Mouse (Mus musculus) olfactory bulb, adult 2 months (tissue): Measurements from ENCODE around the gene Gm11627. TPM values are rescaled to one million over a fixed set of nuclear protein-coding genes. Genes with fewer than 3 reads are reported as not detected.
"Not testable (repeated sequence)": the region's sequence is repeated elsewhere in the genome, so short reads cannot be mapped to it uniquely, and the experiment has no call there.

ENCODE experiments used
- H3K27ac ChIP-seq: fragments of 200-500 bp; 2 replicates; pipeline ENCODE4 v1.5.1; 2012; ENCODE audit warnings: low read depth, low read length; ENCODE audit not compliant: insufficient read depth
- H3K4me1 ChIP-seq: fragments of 200-500 bp; 2 replicates; pipeline ENCODE4 v1.6.1; 2012; ENCODE audit warnings: low read length; ENCODE audit not compliant: control insufficient read depth, insufficient read depth
- H3K4me3 ChIP-seq: fragments of 200-500 bp; 2 replicates; pipeline ENCODE4 v1.5.1; 2012; ENCODE audit warnings: mild to moderate bottlenecking, low read depth, low read length, moderate library complexity; ENCODE audit not compliant: insufficient read depth
- CTCF ChIP-seq: fragments of 200-500 bp; IDR thresholded peaks from 2 replicates; pipeline ENCODE4 v1.5.1; 2012; ENCODE audit warnings: low read depth, mild to moderate bottlenecking, low read length, moderate library complexity; ENCODE audit not compliant: insufficient read depth
- POLR2A ChIP-seq: fragments of 200-500 bp; IDR thresholded peaks from 2 replicates; pipeline ENCODE4 v1.6.1; 2012; ENCODE audit warnings: mild to moderate bottlenecking, low read depth, low read length, moderate library complexity; ENCODE audit not compliant: insufficient read depth
- WGBS: fragments of 180-500 bp; shearing (Covaris S2); methylation state at CpG from one replicate; pipeline ENCODE4 v1.1.7; 2018; 5-methylcytosine and 5-hydroxymethylcytosine counted together
- polyA plus RNA-seq: library from polyadenylated mRNA; stranded (reverse); fragments of >200 nt; gene quantifications from 2 replicates; pipeline ENCODE4 v1.2.4, GENCODE M21; 2012; ENCODE audit warnings: low replicate concordance; ENCODE audit not compliant: missing spikeins, insufficient read depth, insufficient read length

Gene Gm11627
- polyA plus RNA-seq, 1 experiment: not detected

- peaks cover 4% of the 10 kb centered on the region; the same call in 1 of the 2 replicates for H3K4me1 ChIP-seq
- no peak for TF ChIP-seq CTCF
- TF ChIP-seq POLR2A: no peak
- under 1% methylated on average over 38 of the region's 39 CpGs for WGBS
- H3K4me3 ChIP-seq: peak overlapping the region; percentile 76
- H3K27ac ChIP-seq: peak overlapping the region; percentile 75
Observed at GRCm38 (mm10) chr11:102555400-102556030, 23.7 kb downstream of the Gm11627 start.

GRCm38 (mm10) chr11:102552051-102552450, 27.2 kb downstream of the Gm11627 start:
- peaks cover 4% of the 10 kb centered on the region; the same call in 1 of the 2 replicates for H3K4me1 ChIP-seq
- no peak for TF ChIP-seq CTCF
- TF ChIP-seq POLR2A: no peak
- WGBS: 90% methylated on average over 3 of the region's 3 CpGs
- H3K4me3 ChIP-seq: no peak overlapping the region
- H3K27ac ChIP-seq: no peak overlapping the region

- Histone ChIP-seq H3K4me3 (no peak overlapping the region), H3K4me1 (peaks cover 4% of the 10 kb centered on the region; the same call in 1 of the 2 replicates), H3K27ac (no peak overlapping the region)
- TF ChIP-seq POLR2A (no peak), CTCF (no peak)
Observed at GRCm38 (mm10) chr11:102551176-102551575, 28.1 kb downstream of the Gm11627 start.

GRCm38 (mm10) chr11:102541471-102541870, 37.8 kb downstream of the Gm11627 start:
- Histone ChIP-seq H3K27ac (no peak overlapping the region), H3K4me3 (no peak overlapping the region), H3K4me1 (peaks cover 6% of the 10 kb centered on the region; the same call in 1 of the 2 replicates)
- 85% methylated on average over 5 of the region's 5 CpGs for WGBS
- TF ChIP-seq CTCF: no peak
- TF ChIP-seq POLR2A: no peak

GRCm38 (mm10) chr11:102540286-102540685, 39.0 kb downstream of the Gm11627 start:
- not testable (repeated sequence) for H3K4me3 ChIP-seq, H3K4me1 ChIP-seq, H3K27ac ChIP-seq

DNA sequence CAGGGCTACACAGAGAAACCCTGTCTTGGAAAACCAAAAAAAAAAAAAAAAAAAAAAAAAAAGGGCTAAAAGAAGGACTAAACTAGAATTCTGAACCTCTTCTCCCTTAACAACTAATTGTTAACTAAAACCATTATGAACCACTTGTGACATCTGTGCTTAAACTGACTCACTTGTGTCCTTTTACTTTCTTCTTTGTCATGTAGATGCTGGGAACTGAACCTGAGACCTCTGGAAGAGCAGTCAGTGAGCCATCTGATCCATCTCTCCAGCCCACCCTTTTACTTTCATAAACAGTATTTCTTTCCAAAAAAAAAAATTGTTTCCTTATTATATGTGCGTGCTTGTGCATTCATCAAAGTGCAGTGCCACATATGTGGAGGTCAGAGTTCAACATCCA, 39.6 kb downstream of the Gm11627 start:
- TF ChIP-seq POLR2A: no peak
- no peak for TF ChIP-seq CTCF
- H3K4me3 ChIP-seq: no peak overlapping the region
- 94% methylated on average over 1 of the region's 1 CpGs for WGBS
- no peak overlapping the region for H3K27ac ChIP-seq
- no peaks in the 10 kb centered on the region for H3K4me1 ChIP-seq

DNA sequence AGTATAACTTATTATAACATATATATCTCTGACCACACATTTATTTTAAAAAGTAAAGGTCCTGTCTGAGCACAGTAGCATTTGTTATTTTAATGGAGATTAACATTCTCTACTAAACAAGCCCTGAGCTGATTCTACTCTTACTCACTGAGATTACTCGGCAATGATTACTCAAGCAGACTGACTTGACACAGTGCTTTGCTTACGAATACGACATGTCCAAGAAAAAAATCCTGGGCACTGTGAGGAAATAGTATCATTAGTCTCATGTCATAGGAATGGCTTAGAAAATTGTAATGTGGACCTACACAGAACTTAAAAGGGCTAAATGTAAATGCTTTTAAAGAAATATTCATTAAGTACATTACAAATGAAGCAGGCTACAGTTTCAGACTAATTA, 43.1 kb downstream of the Gm11627 start:
- H3K4me1 ChIP-seq: no peaks in the 10 kb centered on the region
- H3K27ac ChIP-seq: no peak overlapping the region
- 21% methylated on average over 3 of the region's 3 CpGs for WGBS

GRCm38 (mm10) chr11:102534078-102534477, 45.2 kb downstream of the Gm11627 start:
- Histone ChIP-seq H3K27ac (no peak overlapping the region), H3K4me3 (no peak overlapping the region), H3K4me1 (no peaks in the 10 kb centered on the region)
- WGBS: 84% methylated on average over 2 of the region's 2 CpGs
- TF ChIP-seq POLR2A: no peak
- no peak for TF ChIP-seq CTCF

More for the DNA sequence above, 43.1 kb downstream of the Gm11627 start:
- no peak overlapping the region for H3K4me3 ChIP-seq
- no peak for TF ChIP-seq POLR2A
- no peak for TF ChIP-seq CTCF

GRCm38 (mm10) chr11:102531425-102531824, 47.8 kb downstream of the Gm11627 start:
- Histone ChIP-seq H3K4me3 (no peak overlapping the region), H3K4me1 (no peaks in the 10 kb centered on the region), H3K27ac (no peak overlapping the region)
- WGBS: 42% methylated on average over 5 of the region's 5 CpGs
- TF ChIP-seq CTCF: no peak
- TF ChIP-seq POLR2A: no peak

Other genes starting within 250 kb of the Gm11627 start
- gene Slc4a1, start 213.3 kb downstream of the Gm11627 start, polyA plus RNA-seq: not detected in 2 replicates
- gene Rundc3a, start 186.1 kb downstream of the Gm11627 start, polyA plus RNA-seq: not detected in 2 replicates
- gene Slc25a39, start 171.5 kb downstream of the Gm11627 start, polyA plus RNA-seq: not detected in 2 replicates
- gene Grn, start 149.1 kb downstream of the Gm11627 start, polyA plus RNA-seq: not detected in 2 replicates
- not detected in 2 replicates for gene Fam171a2, start 131.8 kb downstream of the Gm11627 start, polyA plus RNA-seq
- gene Itga2b, start 109.3 kb downstream of the Gm11627 start, polyA plus RNA-seq: not detected in 2 replicates
- 94.4 and 138 TPM in 2 replicates for gene Gpatch8, start 23.1 kb downstream of the Gm11627 start, polyA plus RNA-seq
- gene Fzd2, start 24.9 kb upstream of the Gm11627 start, polyA plus RNA-seq: not detected in 2 replicates
- gene Meioc, start 84.3 kb upstream of the Gm11627 start, polyA plus RNA-seq: not detected in 2 replicates
- gene Ccdc43, start 118.3 kb upstream of the Gm11627 start, polyA plus RNA-seq: not detected in 2 replicates
- not detected in 2 replicates for gene Adam11, start 182.0 kb upstream of the Gm11627 start, polyA plus RNA-seq
- gene Gjc1, start 240.2 kb upstream of the Gm11627 start, polyA plus RNA-seq: not detected in 2 replicates